Mouse (Mus musculus) hindbrain, embryonic 15.5 days (tissue): ENCODE data around the gene Cnih4. TPM values are rescaled to one million over a fixed set of nuclear protein-coding genes. Genes with fewer than 3 reads are reported as not detected.

Experiments
- ATAC-seq: fragments of 200-750 bp; cut with Nextera tagmentation; 2 replicates; pipeline ENCODE4 v1.8.0; 2017; ENCODE audit warnings: low read depth, moderate number of reproducible peaks, moderate TSS enrichment; ENCODE audit not compliant: low FRiP score
- H3K27ac ChIP-seq: fragments of 300-500 bp; sonication (generic); replicated peaks from 2 replicates; pipeline ENCODE4 v1.5.1; 2015; ENCODE audit warnings: mild to moderate bottlenecking, inconsistent platforms
- H3K27me3 ChIP-seq: fragments of 300-500 bp; sonication (generic); 2 replicates; pipeline ENCODE4 v1.6.1; 2015; ENCODE audit warnings: control low read depth, inconsistent platforms
- H3K36me3 ChIP-seq: fragments of 300-500 bp; sonication (generic); 2 replicates; pipeline ENCODE4 v1.6.1; 2015; ENCODE audit warnings: control low read depth, inconsistent platforms
- H3K4me1 ChIP-seq: fragments of 300-500 bp; sonication (generic); replicated peaks from 2 replicates; pipeline ENCODE4 v1.6.1; 2015; ENCODE audit warnings: control low read depth, inconsistent platforms
- H3K4me2 ChIP-seq: fragments of 300-500 bp; sonication (generic); 2 replicates; pipeline ENCODE4 v1.6.1; 2015; ENCODE audit warnings: moderate library complexity, mild to moderate bottlenecking, inconsistent platforms
- H3K4me3 ChIP-seq: fragments of 300-500 bp; sonication (generic); 2 replicates; pipeline ENCODE4 v1.5.1; 2015; ENCODE audit warnings: mild to moderate bottlenecking, inconsistent platforms
- H3K9ac ChIP-seq: fragments of 300-500 bp; sonication (generic); 2 replicates; pipeline ENCODE4 v1.6.1; 2015; ENCODE audit warnings: inconsistent platforms
- H3K9me3 ChIP-seq: fragments of 300-500 bp; sonication (generic); 2 replicates; pipeline ENCODE4 v1.6.1; 2016; ENCODE audit warnings: control low read depth, inconsistent platforms
- WGBS: fragments of 180-500 bp; shearing (Covaris S2); methylation state at CpG from one replicate; pipeline ENCODE4 v1.1.7; 2015; 5-methylcytosine and 5-hydroxymethylcytosine counted together
- polyA plus RNA-seq: library from polyadenylated mRNA; unstranded; fragments of >200 nt; fragmentation: Nextera tagmentation; extraction: Ambion mirVana; gene quantifications from 2 replicates; pipeline ENCODE4 v1.2.1, GENCODE M21; 2015

Cnih4 gene
- polyA plus RNA-seq, 1 experiment from 2014 or later, result 54.4 TPM

- Histone ChIP-seq H3K27ac (0 out of 2 replicates have a peak overlapping the region, but pooled peaks have one; percentile 92), H3K27me3 (no peaks in the 10 kb centered on the region), H3K9me3 (no peaks in the 10 kb centered on the region), H3K4me3 (peak overlapping the region; percentile 99), H3K4me2 (0 out of 2 replicates have a peak overlapping the region, but pooled peaks have one; percentile 72), H3K9ac (no peak overlapping the region), H3K4me1 (peaks cover 23% of the 10 kb centered on the region), H3K36me3 (peaks cover 6% of the 10 kb centered on the region; the same call in 1 of the 2 replicates)
- ATAC-seq, result no peak
- WGBS, result 60% methylated on average over 3 of the region's 3 CpGs
These were observed 5.9 kb downstream of the Cnih4 start for GRCm38 (mm10) chr1:181150431-181150826.

DNA sequence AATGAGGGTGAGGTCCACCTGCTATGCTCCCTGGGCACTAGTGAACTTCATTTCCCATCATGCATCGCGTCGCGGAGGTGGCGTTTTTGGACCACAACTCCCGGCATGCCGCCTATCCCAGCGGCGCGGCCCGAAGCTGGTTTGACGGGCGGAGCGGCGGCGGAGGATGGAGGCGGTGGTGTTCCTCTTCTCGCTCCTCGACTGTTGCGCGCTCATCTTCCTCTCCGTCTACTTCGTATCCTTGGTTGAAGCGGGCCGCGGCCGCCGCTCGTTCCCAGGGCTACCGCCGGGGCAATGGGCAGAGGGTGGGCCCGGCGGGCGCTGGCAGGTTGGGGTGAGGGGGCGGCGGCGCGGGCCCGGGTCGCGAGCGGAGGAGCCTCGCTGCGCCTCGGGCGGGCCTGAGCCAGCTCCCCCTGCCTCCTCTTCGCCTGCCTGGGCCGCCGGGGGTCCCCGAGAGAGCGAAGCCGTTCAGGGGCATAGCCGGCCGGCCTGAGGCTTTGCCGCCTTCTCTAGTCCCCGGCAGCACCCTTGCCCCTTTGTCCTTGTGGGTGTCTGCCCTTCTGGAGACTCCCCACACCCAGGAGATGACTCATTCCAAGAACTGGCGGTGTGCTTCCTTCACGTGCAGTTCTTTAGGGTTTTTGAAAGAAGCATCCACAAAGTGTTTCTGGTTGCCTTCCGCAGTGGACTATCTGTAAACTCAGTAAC is 6.5 kb downstream of the Cnih4 start:
- Histone ChIP-seq H3K4me1 (peaks cover 22% of the 10 kb centered on the region), H3K36me3 (peaks cover 6% of the 10 kb centered on the region; the same call in 1 of the 2 replicates), H3K9ac (peak overlapping the region; percentile 98), H3K4me2 (peak overlapping the region; percentile 72), H3K27ac (peak overlapping the region; percentile 92), H3K9me3 (no peaks in the 10 kb centered on the region), H3K4me3 (peak overlapping the region; percentile 99), H3K27me3 (no peaks in the 10 kb centered on the region)
- under 1% methylated on average over 59 of the region's 59 CpGs for WGBS
- ATAC-seq, result peak; percentile 90

DNA sequence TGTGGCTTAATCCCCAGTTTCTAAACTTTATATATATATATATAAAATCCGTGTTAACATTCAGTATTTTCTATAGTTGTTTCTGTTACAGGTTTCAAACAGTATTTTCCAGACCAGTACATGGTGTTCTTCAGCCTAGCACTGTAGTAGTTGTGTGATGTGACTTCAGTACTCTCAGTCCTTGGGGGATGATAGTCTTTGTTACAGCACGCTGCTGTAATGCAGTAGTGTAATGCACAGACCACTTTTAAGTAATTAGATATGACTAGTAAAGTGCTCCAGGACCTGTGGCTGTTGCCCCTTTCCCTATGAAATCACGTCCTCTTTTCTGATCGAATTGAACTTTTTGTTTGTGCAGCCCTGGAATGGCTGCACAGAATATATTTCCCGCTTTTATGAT is 7.0 kb downstream of the Cnih4 start:
- peak overlapping the region; percentile 72 for H3K4me2 ChIP-seq
- peaks cover 6% of the 10 kb centered on the region; the same call in 1 of the 2 replicates for H3K36me3 ChIP-seq
- H3K4me3 ChIP-seq, result peak overlapping the region; percentile 99
- peak overlapping the region; percentile 92; the same call in 1 of the 2 replicates for H3K27ac ChIP-seq
- H3K27me3 ChIP-seq, result no peaks in the 10 kb centered on the region
- WGBS, result 38% methylated on average over 5 of the region's 5 CpGs
- ATAC-seq, result no peak
- H3K4me1 ChIP-seq, result peaks cover 22% of the 10 kb centered on the region
- peak overlapping the region; percentile 98 for H3K9ac ChIP-seq
- H3K9me3 ChIP-seq, result no peaks in the 10 kb centered on the region

GRCm38 (mm10) chr1:181167816-181168215 is 23.3 kb downstream of the Cnih4 start:
- Histone ChIP-seq H3K9ac (no peak overlapping the region), H3K9me3 (no peaks in the 10 kb centered on the region), H3K4me1 (no peaks in the 10 kb centered on the region), H3K27ac (no peak overlapping the region), H3K36me3 (peaks cover 50% of the 10 kb centered on the region), H3K27me3 (no peaks in the 10 kb centered on the region), H3K4me2 (no peak overlapping the region), H3K4me3 (no peak overlapping the region)
- WGBS, result 83% methylated on average over 2 of the region's 2 CpGs
- no peak for ATAC-seq

DNA sequence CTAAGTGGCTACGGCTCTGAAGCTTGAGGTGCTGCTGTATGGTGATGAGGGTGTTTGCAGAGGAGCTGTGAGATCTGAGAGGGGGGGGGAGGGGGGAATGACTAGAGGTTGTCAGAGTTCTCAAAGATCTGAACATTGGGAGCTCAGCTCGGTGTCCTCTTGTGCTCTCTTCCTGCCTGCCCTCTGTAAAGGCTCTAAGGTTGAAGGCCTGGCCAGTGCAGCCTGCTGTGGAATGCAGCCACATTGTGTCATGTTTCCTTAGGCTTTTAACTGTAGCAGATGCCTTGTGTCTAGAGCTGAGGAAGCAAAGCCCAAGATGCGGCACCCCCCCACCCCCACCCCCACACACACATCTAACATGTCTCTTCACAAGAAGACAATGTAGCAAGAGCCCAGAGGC is 23.9 kb downstream of the Cnih4 start:
- WGBS, result 79% methylated on average over 3 of the region's 3 CpGs
- no peak for ATAC-seq
- H3K36me3 ChIP-seq, result peaks cover 44% of the 10 kb centered on the region

GRCm38 (mm10) chr1:181170210-181170609 is 25.7 kb downstream of the Cnih4 start:
- no peaks in the 10 kb centered on the region for H3K9me3 ChIP-seq
- no peak overlapping the region for H3K9ac ChIP-seq
- peaks cover 39% of the 10 kb centered on the region for H3K36me3 ChIP-seq
- H3K4me2 ChIP-seq, result no peak overlapping the region
- no peak overlapping the region for H3K27ac ChIP-seq
- ATAC-seq, result no peak
- no peaks in the 10 kb centered on the region for H3K27me3 ChIP-seq
- no peaks in the 10 kb centered on the region for H3K4me1 ChIP-seq
- H3K4me3 ChIP-seq, result no peak overlapping the region
- 92% methylated on average over 8 of the region's 8 CpGs for WGBS

More for the DNA sequence above, 23.9 kb downstream of the Cnih4 start:
- Histone ChIP-seq H3K4me3 (no peak overlapping the region), H3K9ac (no peak overlapping the region), H3K27me3 (no peaks in the 10 kb centered on the region), H3K27ac (no peak overlapping the region), H3K4me2 (no peak overlapping the region), H3K4me1 (no peaks in the 10 kb centered on the region), H3K9me3 (no peaks in the 10 kb centered on the region)

GRCm38 (mm10) chr1:181188925-181189324 is 44.4 kb downstream of the Cnih4 start:
- Histone ChIP-seq H3K4me2 (no peak overlapping the region), H3K27ac (no peak overlapping the region), H3K4me3 (no peak overlapping the region), H3K9ac (no peak overlapping the region), H3K9me3 (no peaks in the 10 kb centered on the region), H3K27me3 (no peaks in the 10 kb centered on the region), H3K36me3 (peaks cover 79% of the 10 kb centered on the region), H3K4me1 (no peaks in the 10 kb centered on the region)
- 93% methylated on average over 4 of the region's 4 CpGs for WGBS
- ATAC-seq, result no peak

DNA sequence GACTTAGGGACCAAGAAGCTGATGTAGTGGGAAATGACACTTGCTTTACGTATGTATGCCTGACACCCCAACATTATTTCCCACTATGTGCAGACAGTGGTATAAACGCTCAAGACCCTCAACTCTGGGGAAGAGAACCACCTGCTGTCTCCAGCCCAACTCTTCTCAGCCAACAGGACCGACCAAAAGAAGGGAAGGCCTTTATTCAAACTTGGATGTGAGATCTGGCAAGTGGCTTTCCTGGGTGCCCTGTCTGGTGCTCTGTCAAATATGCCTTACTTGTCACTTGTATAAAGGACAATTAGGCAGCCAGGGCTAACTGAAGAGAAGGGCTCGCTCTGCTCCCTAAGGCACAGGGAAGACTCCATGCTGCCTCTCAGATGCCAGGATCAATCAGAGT is 55.0 kb downstream of the Cnih4 start:
- H3K36me3 ChIP-seq, result peaks cover 69% of the 10 kb centered on the region
- WGBS, result 91% methylated on average over 4 of the region's 4 CpGs

GRCm38 (mm10) chr1:181210147-181210546 is 65.7 kb downstream of the Cnih4 start:
- Histone ChIP-seq H3K27ac (peak overlapping the region; percentile 94; the same call in 1 of the 2 replicates), H3K4me3 (peak overlapping the region; percentile 92), H3K9ac (peak overlapping the region; percentile 95), H3K36me3 (peaks cover 21% of the 10 kb centered on the region), H3K4me1 (peaks cover 32% of the 10 kb centered on the region), H3K27me3 (no peaks in the 10 kb centered on the region), H3K4me2 (peak overlapping the region; percentile 80), H3K9me3 (no peaks in the 10 kb centered on the region)
- ATAC-seq, result no peak
- 16% methylated on average over 4 of the region's 4 CpGs for WGBS

More for the DNA sequence above, 55.0 kb downstream of the Cnih4 start:
- no peak overlapping the region for H3K27ac ChIP-seq
- ATAC-seq, result no peak
- no peak overlapping the region for H3K4me3 ChIP-seq
- no peak overlapping the region for H3K4me2 ChIP-seq
- H3K27me3 ChIP-seq, result no peaks in the 10 kb centered on the region
- H3K4me1 ChIP-seq, result no peaks in the 10 kb centered on the region
- no peaks in the 10 kb centered on the region for H3K9me3 ChIP-seq
- no peak overlapping the region for H3K9ac ChIP-seq

DNA sequence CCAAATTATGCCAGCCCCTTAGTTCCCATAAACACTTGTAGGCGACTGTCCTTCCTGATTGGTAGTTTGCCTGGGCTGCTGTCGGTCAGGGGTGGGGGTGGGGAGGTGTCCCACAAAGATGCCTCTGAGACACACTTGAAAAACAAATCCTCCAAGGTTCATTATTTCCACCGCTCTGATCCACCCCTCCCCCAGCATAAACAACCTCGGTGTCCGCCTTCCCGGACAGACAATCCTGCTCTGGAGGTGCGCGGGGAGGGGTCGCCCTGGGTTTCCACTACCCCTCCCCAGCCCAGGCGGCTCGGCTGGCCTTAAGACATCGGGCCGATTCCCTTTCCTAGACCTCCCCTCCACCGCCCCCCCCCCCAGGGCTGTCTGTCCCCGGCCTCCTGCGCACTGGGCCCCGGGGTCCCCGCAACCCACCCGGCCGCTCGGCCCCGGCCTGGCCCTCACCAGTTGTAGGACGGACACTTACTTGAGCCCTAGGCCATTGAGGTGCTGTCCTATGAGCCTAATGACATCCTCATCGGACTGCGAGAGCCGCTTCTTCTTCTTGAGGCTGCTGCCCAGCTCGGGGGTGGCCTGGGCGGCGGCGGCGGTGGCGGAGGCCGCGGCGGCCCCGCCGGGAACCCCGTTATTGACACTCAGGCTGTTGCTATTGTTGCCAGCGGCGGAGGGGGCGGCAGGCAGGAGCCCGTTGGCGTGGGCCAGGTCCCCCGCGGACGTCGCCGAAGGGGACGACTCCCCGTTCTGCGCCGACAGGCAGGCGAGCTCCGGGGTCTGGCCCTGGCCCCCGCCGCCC is 66.3 kb downstream of the Cnih4 start:
- Histone ChIP-seq H3K27ac (peak overlapping the region; percentile 94), H3K4me3 (peak overlapping the region; percentile 92), H3K4me2 (peak overlapping the region; percentile 80), H3K4me1 (peaks cover 32% of the 10 kb centered on the region), H3K27me3 (no peaks in the 10 kb centered on the region), H3K9me3 (no peaks in the 10 kb centered on the region), H3K9ac (peak overlapping the region; percentile 95), H3K36me3 (peaks cover 15% of the 10 kb centered on the region)
- under 1% methylated on average over 49 of the region's 56 CpGs for WGBS
- peak; percentile 38; the same call in 1 of the 2 replicates for ATAC-seq

DNA sequence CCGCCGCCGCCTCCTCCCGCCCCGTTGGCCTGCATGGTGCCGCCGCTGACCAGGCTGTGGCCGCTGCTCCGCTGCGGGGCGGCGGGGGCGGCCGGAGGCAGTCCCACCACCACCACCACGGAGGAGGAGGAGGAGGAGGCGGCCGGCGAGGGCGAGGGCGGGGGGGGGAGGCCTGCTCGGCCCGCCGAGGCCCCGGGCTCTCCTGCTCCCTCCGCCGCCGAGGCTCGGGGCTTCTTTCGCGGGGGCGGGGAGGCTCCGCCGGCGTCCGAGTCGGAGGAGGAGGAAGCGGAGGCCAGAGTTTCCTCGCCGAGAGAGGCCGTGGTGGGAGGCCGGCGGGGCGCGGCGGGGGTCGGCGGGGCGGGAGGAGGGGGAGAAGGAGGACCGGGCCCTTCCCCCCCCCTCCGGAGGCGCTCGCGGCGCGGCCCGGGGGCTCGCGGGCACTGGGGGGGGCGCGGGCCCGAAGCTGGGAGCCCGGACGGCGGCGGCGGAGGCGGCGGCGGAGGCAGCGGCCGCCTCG is 67.0 kb downstream of the Cnih4 start:
- Histone ChIP-seq H3K4me1 (peaks cover 32% of the 10 kb centered on the region), H3K4me3 (peak overlapping the region; percentile 92), H3K36me3 (peaks cover 12% of the 10 kb centered on the region), H3K9me3 (no peaks in the 10 kb centered on the region), H3K27ac (peak overlapping the region; percentile 94), H3K4me2 (peak overlapping the region; percentile 80), H3K27me3 (no peaks in the 10 kb centered on the region), H3K9ac (peak overlapping the region; percentile 95)
- peak; percentile 21; the same call in 1 of the 2 replicates for ATAC-seq
- 0% methylated on average over 25 of the region's 72 CpGs for WGBS
